Comparison of ENCODE assay signal across 8 mouse cellular contexts in the genomic region with DNA sequence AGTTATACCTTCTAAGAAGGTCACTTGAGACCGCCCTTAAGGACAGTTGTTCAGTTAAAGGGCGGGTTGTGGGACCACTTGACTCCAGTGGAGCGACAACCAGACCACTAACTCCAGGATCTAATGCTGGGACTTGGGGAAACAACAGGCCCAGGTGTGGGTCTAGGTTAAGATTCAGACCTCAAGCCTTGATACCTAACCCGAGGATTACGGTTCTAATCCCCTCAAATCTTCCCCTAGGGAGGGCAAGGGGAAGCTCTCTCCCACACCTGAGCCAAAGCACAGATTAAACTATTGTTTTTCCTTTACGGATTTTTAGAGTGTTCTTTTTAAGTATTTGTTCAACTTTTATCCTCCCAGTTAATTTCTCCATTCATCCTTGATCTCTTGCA. TPM values are rescaled to one million over a fixed set of nuclear protein-coding genes. Genes with fewer than 3 reads are reported as not detected.
A peak's percentile ranks its signal among the peaks of the same experiment; 100 is the strongest.
DNase-seq lines count a peak whose midpoint lies in the region; ATAC-seq and TF ChIP-seq lines count a peak whose summit lies in the region.

No protein-coding gene starts in this region.

- no peaks in the 10 kb centered on the region for H3K27me3 ChIP-seq in lung, embryonic 15.5 days
- no peaks in the 10 kb centered on the region for H3K27me3 ChIP-seq in limb, embryonic 10.5 days (ENCODE audit: low read depth, poor library complexity, severe bottlenecking)
- H3K27me3 ChIP-seq in neural tube, embryonic 14.5 days (ENCODE audit: control insufficient read depth, insufficient read depth, low read length), result no peaks in the 10 kb centered on the region

- peaks cover 33% of the 10 kb centered on the region for H3K4me1 ChIP-seq in lung, embryonic 15.5 days
- H3K4me1 ChIP-seq in embryonic fibroblast, embryonic 13.5 days (ENCODE audit: control insufficient read depth, insufficient read depth, low read length), result 0 out of 2 replicates have a peak, but pooled peaks cover 2% of the 10 kb centered on the region
- peaks cover 22% of the 10 kb centered on the region for H3K4me1 ChIP-seq in limb, embryonic 10.5 days
- peaks cover 4% of the 10 kb centered on the region; the same call in 1 of the 2 replicates for H3K4me1 ChIP-seq in neural tube, embryonic 14.5 days (ENCODE audit: control insufficient read depth, insufficient read depth, low read length)

- no peak overlapping the region for H3K27ac ChIP-seq in lung, embryonic 15.5 days
- H3K27ac ChIP-seq in embryonic fibroblast, embryonic 13.5 days (ENCODE audit: insufficient read depth, low read length), result no peak overlapping the region
- 0 out of 2 replicates have a peak overlapping the region, but pooled peaks have one; percentile 58 for H3K27ac ChIP-seq in limb, embryonic 10.5 days
- no peak overlapping the region for H3K27ac ChIP-seq in neural tube, embryonic 14.5 days (ENCODE audit: low read depth, low read length)

- no peaks in the 10 kb centered on the region for H3K36me3 ChIP-seq in lung, embryonic 15.5 days
- H3K36me3 ChIP-seq in limb, embryonic 10.5 days, result peaks cover 10% of the 10 kb centered on the region; the same call in 1 of the 2 replicates
- H3K36me3 ChIP-seq in neural tube, embryonic 14.5 days (ENCODE audit: control insufficient read depth, insufficient read depth, low read length), result no peaks in the 10 kb centered on the region

- TF ChIP-seq POLR2A in embryonic fibroblast, embryonic 13.5 days (IDR thresholded peaks at IDR 0.05; ENCODE audit: low read depth, low read length), result no peak

- peak overlapping the region; percentile 49 for H3K4me3 ChIP-seq in lung, embryonic 15.5 days
- H3K4me3 ChIP-seq in embryonic fibroblast, embryonic 13.5 days (ENCODE audit: insufficient read depth, low read length), result peak overlapping the region; percentile 31
- H3K4me3 ChIP-seq in limb, embryonic 10.5 days, result peak overlapping the region; percentile 60
- peak overlapping the region; percentile 36 for H3K4me3 ChIP-seq in neural tube, embryonic 14.5 days (ENCODE audit: low read depth, low read length)

- no peak for DNase-seq in lung, postnatal 14 days
- DNase-seq in limb, embryonic 10.5 days (ENCODE audit: low spot score), result no peak
- DNase-seq in cerebellum, adult 9-10 months, result no peak
- DNase-seq in adrenal gland, postnatal 14 days, result no peak
- DNase-seq in frontal cortex, postnatal 10 days (ENCODE audit: low spot score in 2 of 2), result no peak

- H3K9me3 ChIP-seq in lung, embryonic 15.5 days, result no peaks in the 10 kb centered on the region
- H3K9me3 ChIP-seq in limb, embryonic 10.5 days (replicated peaks), result no peaks in the 10 kb centered on the region
- H3K9me3 ChIP-seq in neural tube, embryonic 14.5 days (ENCODE audit: control insufficient read depth, low read length), result no peaks in the 10 kb centered on the region

- TF ChIP-seq CTCF in embryonic fibroblast, embryonic 13.5 days (IDR thresholded peaks at IDR 0.05; ENCODE audit: borderline replicate concordance, insufficient read depth, low read length), result no peak

- WGBS in lung, embryonic 15.5 days, result 27% methylated on average over 6 of the region's 6 CpGs
- 39% methylated on average over 6 of the region's 6 CpGs for WGBS in limb, embryonic 10.5 days
- WGBS in neural tube, embryonic 14.5 days, result 34% methylated on average over 6 of the region's 6 CpGs

- peak overlapping the region; percentile 71 for H3K4me2 ChIP-seq in lung, embryonic 15.5 days
- H3K4me2 ChIP-seq in neural tube, embryonic 14.5 days (ENCODE audit: low read depth, low read length), result peak overlapping the region; percentile 53

- no peak for ATAC-seq in lung, embryonic 15.5 days (ENCODE audit: borderline replicate concordance, extremely low read depth, low FRiP score, low TSS enrichment)
- ATAC-seq in neural tube, embryonic 14.5 days (ENCODE audit: low read depth), result no peak

- peak overlapping the region; percentile 37; the same call in 1 of the 2 replicates for H3K9ac ChIP-seq in lung, embryonic 15.5 days
- H3K9ac ChIP-seq in neural tube, embryonic 14.5 days (replicated peaks; ENCODE audit: low read depth, low read length), result no peak overlapping the region

RNA-seq across cellular contexts. Expression of gene Rangrf, which starts 0.9 kb away (rescaled TPM):
- polyA plus RNA-seq in lung, embryonic 15.5 days (2015; fragmentation: Nextera tagmentation; extraction: Ambion mirVana), result 46.2 and 46.6 TPM in 2 replicates
- polyA plus RNA-seq in embryonic fibroblast, embryonic 13.5 days (2011; ENCODE audit: insufficient read length, low read depth, missing spikeins), result 35.4 and 38.2 TPM in 2 replicates
- 88.6 and 115 TPM in 2 replicates for polyA plus RNA-seq in limb, embryonic 10.5 days (2016; fragmentation: Nextera tagmentation; extraction: Ambion mirVana)
- 25.5 and 30.6 TPM in 2 replicates for polyA plus RNA-seq in neural tube, embryonic 14.5 days (2014; fragmentation: Nextera tagmentation; extraction: Ambion mirVana)
- total RNA-seq in adrenal gland, postnatal 14 days (2021), result 16.3 and 24.8 TPM in 2 replicates

RNA-seq across cellular contexts. Expression of gene Slc25a35, which starts 6.1 kb away (rescaled TPM):
- polyA plus RNA-seq in lung, embryonic 15.5 days (2015; fragmentation: Nextera tagmentation; extraction: Ambion mirVana), result 2.8 and 3.1 TPM in 2 replicates
- polyA plus RNA-seq in embryonic fibroblast, embryonic 13.5 days (2011; ENCODE audit: insufficient read length, low read depth, missing spikeins), result 4.9 and 5.7 TPM in 2 replicates
- polyA plus RNA-seq in limb, embryonic 10.5 days (2016; fragmentation: Nextera tagmentation; extraction: Ambion mirVana), result 2.4 and 3.2 TPM in 2 replicates
- 1.6 and 2.2 TPM in 2 replicates for polyA plus RNA-seq in neural tube, embryonic 14.5 days (2014; fragmentation: Nextera tagmentation; extraction: Ambion mirVana)
- total RNA-seq in adrenal gland, postnatal 14 days (2021), result 54.6 and 55.8 TPM in 2 replicates

RNA-seq across cellular contexts. Expression of gene Arhgef15, which starts 16.8 kb away (rescaled TPM):
- 21.2 and 24.4 TPM in 2 replicates for polyA plus RNA-seq in lung, embryonic 15.5 days (2015; fragmentation: Nextera tagmentation; extraction: Ambion mirVana)
- 0.55 and 1.4 TPM in 2 replicates for polyA plus RNA-seq in embryonic fibroblast, embryonic 13.5 days (2011; ENCODE audit: insufficient read length, low read depth, missing spikeins)
- polyA plus RNA-seq in limb, embryonic 10.5 days (2016; fragmentation: Nextera tagmentation; extraction: Ambion mirVana), result 8.0 and 9.0 TPM in 2 replicates
- polyA plus RNA-seq in neural tube, embryonic 14.5 days (2014; fragmentation: Nextera tagmentation; extraction: Ambion mirVana), result 20.4 and 24.7 TPM in 2 replicates
- 28.7 and 31.9 TPM in 2 replicates for total RNA-seq in adrenal gland, postnatal 14 days (2021)

RNA-seq across cellular contexts. Expression of gene Pfas, which starts 34.2 kb away (rescaled TPM):
- 31.4 and 33.4 TPM in 2 replicates for polyA plus RNA-seq in lung, embryonic 15.5 days (2015; fragmentation: Nextera tagmentation; extraction: Ambion mirVana)
- polyA plus RNA-seq in embryonic fibroblast, embryonic 13.5 days (2011; ENCODE audit: insufficient read length, low read depth, missing spikeins), result 16.6 and 22.7 TPM in 2 replicates
- 66.5 and 70.0 TPM in 2 replicates for polyA plus RNA-seq in limb, embryonic 10.5 days (2016; fragmentation: Nextera tagmentation; extraction: Ambion mirVana)
- polyA plus RNA-seq in neural tube, embryonic 14.5 days (2014; fragmentation: Nextera tagmentation; extraction: Ambion mirVana), result 16.0 and 16.5 TPM in 2 replicates
- 28.1 and 29.0 TPM in 2 replicates for total RNA-seq in adrenal gland, postnatal 14 days (2021)

RNA-seq across cellular contexts. Expression of gene Ctc1, which starts 41.7 kb away (rescaled TPM):
- 53.3 and 54.7 TPM in 2 replicates for polyA plus RNA-seq in lung, embryonic 15.5 days (2015; fragmentation: Nextera tagmentation; extraction: Ambion mirVana)
- polyA plus RNA-seq in embryonic fibroblast, embryonic 13.5 days (2011; ENCODE audit: insufficient read length, low read depth, missing spikeins), result 43.2 and 44.2 TPM in 2 replicates
- polyA plus RNA-seq in limb, embryonic 10.5 days (2016; fragmentation: Nextera tagmentation; extraction: Ambion mirVana), result 103 and 104 TPM in 2 replicates
- polyA plus RNA-seq in neural tube, embryonic 14.5 days (2014; fragmentation: Nextera tagmentation; extraction: Ambion mirVana), result 51.8 and 59.3 TPM in 2 replicates
- 24.2 and 27.9 TPM in 2 replicates for total RNA-seq in adrenal gland, postnatal 14 days (2021)
